Mouse (Mus musculus) c-Kit-positive CD71-negative TER-119-negative erythroid progenitor cells, embryonic 14.5 days (primary cell): ENCODE data around the gene Best3.
A peak's percentile ranks its signal among the peaks of the same experiment; 100 is the strongest.
"Not testable (repeated sequence)": the region's sequence is repeated elsewhere in the genome, so short reads cannot be mapped to it uniquely, and the experiment has no call there.

Source experiments
- DNase-seq: peaks from one replicate; pipeline ENCODE4 v3.0.0-alpha.2; 2013; ENCODE audit warnings: low read depth

Best3 gene

DNA sequence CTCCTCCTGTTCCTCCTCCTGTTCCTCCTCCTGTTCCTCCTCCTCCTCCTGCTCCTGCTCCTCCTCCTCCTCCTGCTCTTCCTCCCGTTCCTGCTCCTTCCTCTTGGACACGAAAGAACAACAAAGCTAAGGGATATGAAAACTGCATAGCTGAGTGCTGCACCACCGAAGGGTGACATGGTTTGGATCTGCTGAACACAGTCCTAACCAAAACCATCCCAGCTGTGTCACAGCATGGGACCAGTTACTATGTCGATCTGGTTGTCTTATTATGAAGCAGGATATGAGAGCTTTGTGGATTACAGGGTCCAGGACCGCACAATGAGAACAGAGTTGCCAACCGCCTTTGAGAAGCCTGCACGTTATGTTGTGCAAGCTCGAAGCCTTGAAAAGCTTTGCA, 40.1 kb downstream of the Best3 start:
- no peak for DNase-seq

DNA sequence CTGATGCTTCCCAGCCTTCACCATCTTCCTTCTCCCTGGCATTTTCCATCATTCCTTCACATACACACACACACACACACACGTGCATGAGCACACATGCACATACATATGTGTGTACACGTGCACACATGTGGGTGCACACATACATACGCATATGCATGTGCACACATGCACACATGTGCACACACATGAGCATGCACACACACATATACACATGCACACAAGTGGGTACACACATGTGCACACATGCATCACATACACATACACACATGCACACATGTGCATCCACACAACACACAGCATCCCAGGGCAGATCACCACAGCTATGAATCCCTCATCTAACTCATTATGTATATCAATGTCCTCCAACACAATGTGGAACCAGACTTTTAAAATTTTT, 45.0 kb downstream of the Best3 start:
- DNase-seq: no peak

DNA sequence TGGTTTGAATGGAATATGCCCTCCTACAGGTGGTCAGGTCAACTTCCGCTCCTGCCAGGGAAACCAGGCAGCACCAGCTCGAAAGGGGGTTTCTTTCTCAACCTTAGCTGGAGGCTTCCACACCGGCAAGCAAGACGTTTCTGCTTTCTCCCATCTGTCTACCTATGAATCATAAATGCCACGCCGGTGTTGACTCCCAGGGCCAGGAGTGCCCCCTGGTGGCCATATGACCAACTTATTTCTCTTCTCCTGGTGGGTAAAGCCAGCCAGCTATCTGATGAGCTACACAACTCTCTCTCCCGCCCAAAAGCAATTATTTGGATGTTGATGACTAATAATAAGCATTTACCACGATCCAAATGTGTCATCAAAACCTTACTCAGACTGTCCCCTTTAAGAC, 47.7 kb downstream of the Best3 start:
- DNase-seq: peak; percentile 84

DNA sequence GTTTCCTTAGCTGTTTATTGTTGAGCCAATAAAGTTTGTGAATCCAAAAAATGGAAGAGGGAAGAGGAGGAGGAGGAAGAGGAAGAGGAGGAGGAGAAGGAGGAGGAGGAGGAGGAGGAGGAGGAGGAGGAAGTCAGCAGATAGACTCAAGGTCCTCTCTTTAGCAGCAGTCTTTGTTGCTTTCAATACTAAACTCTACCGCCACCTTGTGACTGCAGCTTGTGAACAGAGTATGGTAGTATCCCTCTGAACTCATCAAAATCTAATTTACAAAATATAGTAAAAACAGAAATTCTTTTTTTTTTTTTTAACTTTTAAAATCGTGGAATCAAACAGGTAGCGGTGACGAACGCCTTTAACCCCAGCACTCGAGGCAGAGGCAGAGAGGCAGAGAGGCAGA, 54.2 kb downstream of the Best3 start:
- DNase-seq: no peak

DNA sequence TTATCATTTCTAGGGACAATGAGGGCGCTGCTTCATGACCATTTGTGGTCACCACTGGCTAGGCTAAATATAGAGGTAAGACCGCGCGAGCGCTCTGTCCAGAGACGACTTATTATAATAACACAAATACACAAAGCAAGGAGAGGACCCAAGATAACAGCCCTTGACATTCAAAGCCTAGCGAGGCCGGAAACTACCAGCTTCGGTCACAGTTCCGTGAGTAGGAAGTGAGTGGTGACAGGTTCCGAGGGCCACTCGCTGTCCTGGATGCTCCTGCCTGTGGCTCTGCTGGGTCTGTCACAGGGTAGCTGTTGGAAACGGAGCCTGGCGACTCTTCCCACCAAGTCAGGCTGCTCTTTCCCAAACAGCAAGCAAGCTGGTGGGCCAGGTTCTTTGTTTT, 56.2 kb downstream of the Best3 start:
- no peak for DNase-seq

DNA sequence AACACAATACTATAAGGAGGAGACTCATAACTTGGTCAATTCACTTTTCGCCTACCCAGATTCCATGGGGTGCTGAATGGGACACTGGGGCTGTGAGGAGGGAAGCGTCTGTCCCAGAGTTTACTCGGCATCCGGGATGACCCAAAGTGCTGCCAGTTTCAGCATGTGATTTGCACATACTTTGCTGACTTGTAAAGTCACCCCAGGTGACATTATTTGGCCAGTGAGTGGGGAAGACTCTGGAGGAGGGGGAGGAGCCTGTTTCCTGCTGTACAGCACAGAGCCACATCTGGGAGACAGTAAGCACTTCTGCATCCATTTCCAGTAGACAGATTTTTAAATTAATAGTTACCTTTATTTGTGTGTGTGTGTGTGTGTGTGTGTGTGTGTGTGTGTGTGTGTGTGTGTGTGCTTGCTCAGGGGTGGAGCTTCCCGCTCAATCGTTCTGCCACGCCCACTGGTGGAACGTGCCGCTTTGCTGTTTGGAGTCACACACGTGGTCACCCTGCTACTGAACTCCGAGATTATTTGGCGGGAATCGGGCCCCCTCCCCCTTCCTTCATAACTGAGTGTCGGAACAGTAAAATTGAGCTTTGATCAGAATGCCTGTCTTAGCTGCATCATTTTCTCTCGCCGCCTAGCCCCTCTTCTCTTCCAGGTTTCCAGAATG, 57.5 kb downstream of the Best3 start:
- not testable (repeated sequence) for DNase-seq

DNA sequence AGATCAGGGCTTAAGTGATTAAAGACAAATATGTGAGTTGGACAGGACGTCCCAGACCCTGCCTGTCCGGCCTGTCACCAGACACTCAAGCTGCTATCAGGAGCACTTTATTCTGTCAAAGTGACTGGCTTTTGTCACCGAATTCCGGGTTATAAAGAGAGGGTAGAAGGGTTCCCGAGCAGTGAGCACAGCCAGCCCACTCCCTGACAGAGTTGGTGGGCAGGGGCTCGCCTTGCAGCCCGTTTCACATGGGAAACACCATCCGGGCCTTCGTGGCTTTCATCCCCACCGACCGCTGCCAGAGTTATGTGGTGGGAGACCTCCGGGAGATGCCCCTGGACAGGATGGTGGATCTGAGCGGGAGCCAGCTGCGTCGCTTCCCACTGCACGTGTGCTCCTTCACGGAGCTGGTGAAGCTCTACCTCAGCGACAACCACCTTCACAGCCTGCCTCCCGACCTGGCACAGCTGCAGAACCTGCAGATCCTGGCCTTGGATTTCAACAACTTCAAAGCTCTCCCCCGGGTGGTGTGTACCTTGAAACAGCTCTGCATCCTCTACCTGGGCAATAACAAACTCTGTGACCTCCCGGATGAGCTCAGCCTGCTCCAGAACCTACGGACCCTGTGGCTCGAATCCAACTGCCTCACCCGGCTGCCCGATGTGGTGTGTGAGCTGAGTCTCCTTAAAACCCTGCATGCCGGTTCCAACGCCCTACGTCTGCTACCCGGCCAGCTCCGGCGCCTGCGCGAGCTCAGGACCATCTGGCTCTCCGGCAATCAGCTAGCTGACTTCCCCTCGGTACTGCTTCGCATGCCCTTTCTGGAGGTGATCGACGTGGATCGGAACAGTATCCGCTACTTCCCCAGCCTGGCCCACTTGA, 59.3 kb downstream of the Best3 start, which contains the start of gene Lrrc10:
Gene Lrrc10, plus strand, starts transcription at position 167 of the 882 bp plus-strand sequence.
- DNase-seq: no peak

DNA sequence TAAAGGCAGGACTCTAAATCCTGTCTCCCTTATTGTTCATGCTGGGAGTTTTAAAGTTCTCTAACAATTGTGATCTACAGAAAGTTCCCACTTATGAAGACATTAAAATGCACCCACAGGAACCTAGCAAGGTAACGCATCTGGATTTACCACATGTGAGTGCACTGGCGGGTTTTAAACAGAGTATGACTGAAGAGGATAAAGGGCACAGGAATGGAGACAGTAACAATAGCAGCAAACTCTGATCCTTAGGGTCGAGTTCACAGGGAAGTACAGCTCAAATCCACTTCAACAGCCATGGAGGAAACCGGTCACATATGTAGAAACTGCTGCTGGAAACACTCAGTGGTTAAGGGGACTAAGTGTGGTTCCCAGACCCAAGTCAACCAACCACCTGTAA, 63.1 kb downstream of the Best3 start:
- DNase-seq: no peak

DNA sequence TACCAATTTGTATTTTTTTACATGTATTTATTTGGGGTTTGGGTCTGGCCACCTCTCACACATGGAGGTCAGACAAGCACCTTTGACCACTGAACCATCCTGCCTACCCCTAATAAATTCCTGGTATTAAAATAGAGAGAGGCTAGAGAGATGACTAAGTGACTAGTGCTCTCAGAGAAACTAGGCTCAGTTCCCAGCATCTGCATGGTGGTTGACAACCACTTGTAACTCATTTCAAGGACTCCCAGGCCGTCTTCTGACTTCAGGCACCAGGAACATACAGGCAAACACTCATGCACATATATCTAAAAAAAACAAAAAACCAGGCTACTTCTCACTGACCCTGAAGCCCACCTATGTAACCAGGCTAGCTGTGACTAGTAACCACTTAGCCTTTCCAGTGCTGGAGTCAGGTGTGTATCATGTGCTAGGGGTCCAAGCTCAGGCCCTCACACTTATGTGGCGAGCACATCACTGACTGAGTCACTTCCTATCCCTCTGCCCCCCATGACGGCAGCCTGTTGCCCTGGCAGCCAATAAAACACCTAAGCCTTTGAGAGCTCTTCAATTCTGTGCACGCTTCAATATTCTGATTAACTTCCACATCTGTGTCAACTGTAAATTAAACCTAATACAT, 64.0 kb downstream of the Best3 start:
- no peak for DNase-seq

DNA sequence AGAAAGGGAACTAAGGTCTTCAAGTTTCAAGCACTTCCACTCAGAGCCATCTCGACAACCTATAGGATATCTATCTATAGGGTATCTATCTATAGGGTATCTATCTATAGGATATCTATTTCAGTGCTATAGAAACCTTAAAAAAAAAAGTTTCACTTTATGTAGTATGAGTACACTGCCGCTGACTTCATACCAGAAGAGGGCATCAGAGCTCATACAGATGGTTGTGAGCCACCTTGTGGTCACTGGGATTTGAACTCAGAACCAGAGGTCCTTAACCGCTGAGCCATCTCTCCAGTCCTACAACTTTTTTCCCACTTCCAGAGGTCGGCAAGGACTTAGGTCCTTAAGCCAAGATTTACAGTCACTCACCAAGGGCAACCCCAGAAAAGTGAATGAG, 69.6 kb downstream of the Best3 start:
- no peak for DNase-seq

DNA sequence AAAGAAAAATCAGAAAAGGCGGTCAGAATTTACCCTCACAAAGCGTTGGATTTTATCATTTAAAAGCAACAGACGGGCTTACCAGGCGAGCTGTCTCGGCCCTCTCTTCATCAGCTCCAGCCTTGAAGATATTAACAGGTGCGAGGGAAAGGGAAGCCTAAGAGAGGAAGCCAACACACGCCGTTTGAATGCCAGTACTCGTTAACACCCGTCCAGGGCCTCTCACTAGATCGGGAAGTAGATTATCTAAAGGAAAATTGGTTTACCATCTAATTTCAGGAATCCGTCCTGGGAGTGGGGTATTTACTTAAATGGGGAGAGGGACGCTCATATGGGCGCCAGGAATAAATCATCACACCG, 76.8 kb downstream of the Best3 start:
- DNase-seq: no peak

DNA sequence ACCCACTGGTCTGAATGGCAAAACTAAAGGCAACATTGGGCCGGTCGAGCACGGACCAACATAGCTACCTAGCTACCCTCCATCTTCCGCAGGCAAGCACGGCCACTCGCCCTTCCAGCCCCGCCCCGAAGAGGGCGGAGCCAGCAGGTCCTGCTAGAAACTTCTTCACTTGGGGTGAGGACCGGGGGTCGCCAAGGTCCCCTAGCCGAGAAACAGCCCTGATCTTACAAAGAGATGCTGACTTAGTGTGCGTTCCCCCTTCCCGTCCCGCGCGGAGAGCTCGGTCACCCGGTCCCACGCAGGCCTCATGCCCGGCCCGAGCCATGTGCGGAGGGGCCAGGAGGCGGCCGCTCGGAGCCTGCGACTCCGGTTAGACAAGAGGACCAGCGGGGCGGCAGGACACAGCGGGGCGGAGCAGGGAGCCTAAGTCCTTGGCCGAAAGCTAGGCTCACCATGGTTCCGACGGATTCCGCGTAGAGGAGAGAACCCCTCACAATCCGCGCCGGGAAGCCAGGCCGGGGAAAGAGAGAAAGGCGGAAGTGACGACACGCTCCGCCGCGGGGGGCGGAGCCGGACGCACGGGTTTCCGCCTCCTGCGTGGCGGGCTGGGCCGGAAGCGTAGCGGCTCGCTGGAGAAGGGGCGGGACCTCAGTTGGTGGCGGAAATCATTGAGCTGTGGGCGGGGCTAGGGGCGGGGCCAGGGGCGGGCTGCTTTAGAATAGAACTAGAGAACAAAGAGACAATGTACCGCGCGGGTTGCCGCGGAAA, 77.3 kb downstream of the Best3 start, which contains the start of gene Cct2:
Gene Cct2, minus strand, starts transcription at position 561 of the 768 bp plus-strand sequence.
- peak; percentile 90 for DNase-seq

DNA sequence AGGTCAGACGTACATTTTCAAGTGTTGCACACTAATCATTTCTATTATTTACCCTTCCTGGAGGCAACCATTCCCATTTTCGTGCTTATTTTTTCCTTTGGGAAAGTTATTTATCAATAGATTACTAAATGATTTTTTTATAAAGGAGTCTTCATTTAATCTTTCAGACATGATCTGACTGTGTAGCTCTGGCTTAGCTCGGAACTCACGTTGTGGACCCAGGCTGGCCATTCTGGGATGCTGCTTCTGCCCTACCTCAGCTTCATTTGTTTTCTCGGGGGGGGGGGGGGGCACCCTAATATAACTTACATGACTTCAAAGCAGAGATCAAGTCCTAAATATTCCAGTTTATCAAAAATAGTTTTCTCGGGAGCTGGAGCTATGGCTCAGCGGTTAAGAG, 78.0 kb downstream of the Best3 start:
- no peak for DNase-seq

DNA sequence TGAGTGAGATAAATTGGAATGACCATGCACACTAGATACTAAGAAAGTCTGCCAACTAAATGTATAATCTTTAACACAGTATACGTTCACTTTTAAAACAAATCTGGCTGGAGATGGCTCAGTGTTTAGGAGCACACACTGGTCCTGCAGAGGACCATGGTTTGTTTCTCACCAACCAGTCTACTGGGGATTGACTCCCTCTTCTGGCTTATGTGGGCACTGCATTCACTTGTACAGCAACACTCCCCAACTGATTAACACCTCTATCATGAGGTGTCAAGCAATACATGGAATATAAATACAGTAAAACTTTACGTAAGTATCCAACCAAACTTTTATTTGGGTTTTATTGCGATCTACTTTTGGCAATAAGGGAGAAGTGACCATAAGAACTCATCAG, 83.0 kb downstream of the Best3 start:
- DNase-seq: no peak

DNA sequence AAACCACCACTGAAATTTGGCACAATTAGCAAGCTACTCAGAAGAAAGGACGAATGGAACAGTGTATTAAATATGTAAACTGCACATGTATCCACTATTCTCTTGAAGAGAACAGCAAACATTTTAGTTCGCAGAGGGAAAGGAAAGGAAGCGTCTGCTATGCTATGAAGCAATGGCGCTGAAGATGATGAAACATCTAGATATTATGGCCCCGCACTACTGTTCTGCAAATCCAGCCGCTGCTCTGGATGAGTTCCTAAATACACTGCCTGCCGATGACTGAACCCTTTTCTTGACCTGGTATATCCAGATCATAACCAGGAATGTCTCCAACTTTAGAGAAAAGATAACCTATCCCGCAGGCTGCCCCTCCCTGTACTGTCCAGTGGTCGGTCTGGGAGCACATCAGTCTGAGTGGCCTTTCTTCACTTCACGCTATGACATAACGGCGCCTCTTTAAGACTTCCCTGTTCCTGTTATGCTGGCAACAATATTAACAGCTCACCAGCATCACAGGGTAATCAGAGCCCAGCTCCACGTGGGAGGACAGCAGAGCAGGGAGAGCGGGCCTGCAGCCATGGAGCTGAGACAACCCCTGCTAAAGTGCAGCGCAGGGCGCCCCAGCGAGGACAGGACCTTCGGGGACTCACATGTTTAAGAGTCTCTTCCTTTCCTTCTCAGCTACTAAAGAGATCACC, 86.2 kb downstream of the Best3 start:
- no peak for DNase-seq

DNA sequence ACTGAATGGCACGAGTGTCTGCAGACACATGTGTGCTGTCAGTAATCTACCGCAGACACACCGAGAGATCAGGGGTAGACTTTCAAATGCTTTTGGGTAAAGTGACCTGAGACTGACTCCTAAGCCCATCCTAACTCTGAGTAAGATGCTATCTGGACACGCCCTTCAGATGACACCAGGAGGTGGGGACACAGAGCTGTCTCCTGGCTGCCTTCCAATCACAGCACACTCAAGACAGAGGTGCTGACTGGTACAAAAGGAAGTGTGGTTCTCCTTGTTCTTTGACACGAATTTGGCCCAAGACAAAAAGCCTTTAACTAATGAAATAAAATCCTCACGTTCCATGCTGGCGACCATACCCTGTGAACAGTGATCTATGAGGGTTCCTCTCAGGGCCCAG, 87.1 kb downstream of the Best3 start:
- DNase-seq: no peak
